Mouse (Mus musculus) midbrain, embryonic 15.5 days (tissue): Measurements from ENCODE around the gene Ppp1r13l. TPM values are rescaled to one million over a fixed set of nuclear protein-coding genes. Genes with fewer than 3 reads are reported as not detected.

ENCODE experiments used
- ATAC-seq: fragments of 200-750 bp; cut with Nextera tagmentation; replicated peaks from 2 replicates; pipeline ENCODE4 v1.8.0; 2017; ENCODE audit warnings: moderate TSS enrichment
- H3K27ac ChIP-seq: fragments of 300-500 bp; sonication (generic); 2 replicates; pipeline ENCODE4 v1.5.1; 2015; ENCODE audit warnings: mild to moderate bottlenecking, inconsistent platforms
- H3K27me3 ChIP-seq: fragments of 300-500 bp; sonication (generic); replicated peaks from 2 replicates; pipeline ENCODE4 v1.6.1; 2015; ENCODE audit warnings: inconsistent platforms
- H3K36me3 ChIP-seq: fragments of 300-500 bp; sonication (generic); replicated peaks from 2 replicates; pipeline ENCODE4 v1.6.1; 2015; ENCODE audit warnings: inconsistent platforms
- H3K4me1 ChIP-seq: fragments of 300-500 bp; sonication (generic); 2 replicates; pipeline ENCODE4 v1.6.1; 2015; ENCODE audit warnings: inconsistent platforms
- H3K4me2 ChIP-seq: fragments of 300-500 bp; sonication (generic); 2 replicates; pipeline ENCODE4 v1.6.1; 2015; ENCODE audit warnings: inconsistent platforms, mild to moderate bottlenecking, moderate library complexity
- H3K4me3 ChIP-seq: fragments of 300-500 bp; sonication (generic); 2 replicates; pipeline ENCODE4 v1.5.1; 2015; ENCODE audit warnings: mild to moderate bottlenecking, inconsistent platforms
- H3K9ac ChIP-seq: fragments of 300-500 bp; sonication (generic); 2 replicates; pipeline ENCODE4 v1.6.1; 2015; ENCODE audit warnings: mild to moderate bottlenecking, inconsistent platforms
- H3K9me3 ChIP-seq: fragments of 300-500 bp; sonication (generic); 2 replicates; pipeline ENCODE4 v1.6.1; 2016; ENCODE audit warnings: inconsistent platforms
- WGBS: fragments of 180-500 bp; shearing (Covaris S2); methylation state at CpG from one replicate; pipeline ENCODE4 v1.1.7; 2015; ENCODE audit warnings: mixed read lengths; 5-methylcytosine and 5-hydroxymethylcytosine counted together
- polyA plus RNA-seq: library from polyadenylated mRNA; unstranded; fragments of >200 nt; fragmentation: Nextera tagmentation; extraction: Ambion mirVana; gene quantifications from 2 replicates; pipeline ENCODE4 v1.2.1, GENCODE M21; 2015

The Ppp1r13l gene
- polyA plus RNA-seq, 1 experiment from 2014 or later, result 2.5 TPM

DNA sequence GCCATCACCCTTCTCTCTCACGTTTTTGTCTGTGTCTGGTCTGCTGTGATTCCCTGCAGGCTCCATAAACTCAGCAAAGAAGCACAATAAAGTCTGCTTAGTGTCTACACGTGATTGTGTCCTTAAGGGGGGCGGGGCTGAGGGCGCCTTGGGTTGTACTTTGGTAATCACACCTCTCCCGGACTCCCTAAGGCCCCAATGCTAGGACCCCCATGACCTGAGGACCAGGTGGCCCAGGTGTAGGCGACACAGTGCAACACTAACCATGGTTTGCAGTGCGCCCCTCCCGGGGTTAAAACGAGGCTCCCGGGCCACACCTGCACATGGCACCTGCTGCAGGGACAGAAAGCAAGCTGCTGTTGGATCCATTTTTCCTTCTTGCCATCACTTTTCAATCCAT, 18.3 kb upstream of the Ppp1r13l start:
- Histone ChIP-seq H3K4me1 (peaks cover 38% of the 10 kb centered on the region), H3K36me3 (no peaks in the 10 kb centered on the region), H3K4me2 (peak overlapping the region; percentile 96), H3K9ac (no peak overlapping the region), H3K27me3 (peaks cover 13% of the 10 kb centered on the region), H3K9me3 (no peaks in the 10 kb centered on the region), H3K4me3 (peak overlapping the region; percentile 47; the same call in 1 of the 2 replicates), H3K27ac (no peak overlapping the region)
- no peak for ATAC-seq
- 20% methylated on average over 10 of the region's 10 CpGs for WGBS

DNA sequence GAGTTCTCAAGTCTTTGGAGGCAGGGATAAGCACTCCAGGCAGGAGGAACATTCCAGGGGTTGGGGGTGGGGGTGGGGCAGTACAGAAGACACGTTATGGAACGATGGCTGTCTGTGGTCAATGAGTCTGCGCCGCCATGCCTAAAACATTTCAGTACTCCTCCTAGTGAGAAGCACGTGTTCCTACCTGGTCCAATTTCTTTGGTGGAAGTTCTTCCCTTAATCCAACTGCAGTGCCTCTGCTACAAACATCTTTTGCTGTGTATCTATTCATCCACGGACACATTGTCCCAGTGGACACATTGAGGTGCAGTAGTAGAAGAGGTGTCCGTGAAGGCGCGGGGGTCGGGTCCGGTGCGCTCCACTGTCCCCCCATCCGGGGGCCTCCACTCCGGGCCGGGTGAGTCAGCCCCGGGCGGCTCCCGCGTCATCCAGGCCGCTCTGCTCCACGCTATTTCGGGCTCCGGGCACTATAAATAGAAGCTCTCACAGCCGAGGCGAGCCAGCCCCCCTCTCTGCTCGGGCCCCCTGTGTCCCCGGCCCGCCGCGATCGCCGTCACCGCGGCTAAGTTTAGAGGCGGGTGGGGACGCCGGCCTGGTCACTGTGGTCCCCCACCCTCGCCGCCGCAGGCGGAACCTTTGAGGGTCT, 17.7 kb upstream of the Ppp1r13l start:
- under 1% methylated on average over 41 of the region's 41 CpGs for WGBS
- ATAC-seq, result no peak

GRCm38 (mm10) chr7:19342481-19343027, 17.0 kb upstream of the Ppp1r13l start:
- H3K27me3 ChIP-seq, result peaks cover 13% of the 10 kb centered on the region
- H3K27ac ChIP-seq, result no peak overlapping the region
- H3K4me3 ChIP-seq, result peak overlapping the region; percentile 47
- no peaks in the 10 kb centered on the region for H3K36me3 ChIP-seq
- 0% methylated on average over 27 of the region's 27 CpGs for WGBS
- peaks cover 41% of the 10 kb centered on the region for H3K4me1 ChIP-seq
- ATAC-seq, result peak; percentile 12; the same call in 1 of the 2 replicates
- peak overlapping the region; percentile 96 for H3K4me2 ChIP-seq
- peak overlapping the region; percentile 43 for H3K9ac ChIP-seq
- no peaks in the 10 kb centered on the region for H3K9me3 ChIP-seq

More for the DNA sequence above, 17.7 kb upstream of the Ppp1r13l start:
- peaks cover 13% of the 10 kb centered on the region for H3K27me3 ChIP-seq
- no peaks in the 10 kb centered on the region for H3K36me3 ChIP-seq
- peak overlapping the region; percentile 96 for H3K4me2 ChIP-seq
- peak overlapping the region; percentile 47 for H3K4me3 ChIP-seq
- no peaks in the 10 kb centered on the region for H3K9me3 ChIP-seq
- no peak overlapping the region for H3K27ac ChIP-seq
- H3K4me1 ChIP-seq, result peaks cover 41% of the 10 kb centered on the region
- peak overlapping the region; percentile 43 for H3K9ac ChIP-seq

DNA sequence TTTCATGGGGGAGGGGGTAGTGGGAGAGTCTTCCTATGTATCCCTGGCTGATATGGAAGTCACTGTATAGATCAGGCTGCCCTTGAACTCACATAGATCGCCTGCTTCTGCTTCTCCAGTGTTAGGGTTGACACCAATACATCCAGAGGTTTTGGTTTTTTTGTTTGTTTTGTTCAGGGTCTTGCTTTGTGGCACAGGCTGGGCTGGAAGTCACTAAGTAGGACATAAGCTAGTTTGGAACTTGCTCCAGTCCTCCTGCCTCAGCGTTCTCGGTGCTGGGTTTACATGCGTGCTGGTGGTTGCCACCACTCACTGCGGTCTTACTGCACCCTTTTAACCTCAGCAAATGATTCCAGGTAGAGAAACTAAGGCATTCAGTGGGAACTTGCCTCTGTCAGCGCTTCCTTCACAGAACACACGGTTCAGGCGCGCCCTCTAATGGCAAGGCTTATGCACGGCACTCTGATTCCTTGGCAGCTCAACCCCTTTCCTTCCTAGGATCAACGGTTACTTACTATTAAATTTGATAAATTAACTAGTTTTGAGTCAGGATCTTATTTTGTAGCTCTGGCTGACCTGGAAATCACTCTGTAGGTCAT, 16.2 kb upstream of the Ppp1r13l start:
- WGBS, result 3% methylated on average over 11 of the region's 11 CpGs

DNA sequence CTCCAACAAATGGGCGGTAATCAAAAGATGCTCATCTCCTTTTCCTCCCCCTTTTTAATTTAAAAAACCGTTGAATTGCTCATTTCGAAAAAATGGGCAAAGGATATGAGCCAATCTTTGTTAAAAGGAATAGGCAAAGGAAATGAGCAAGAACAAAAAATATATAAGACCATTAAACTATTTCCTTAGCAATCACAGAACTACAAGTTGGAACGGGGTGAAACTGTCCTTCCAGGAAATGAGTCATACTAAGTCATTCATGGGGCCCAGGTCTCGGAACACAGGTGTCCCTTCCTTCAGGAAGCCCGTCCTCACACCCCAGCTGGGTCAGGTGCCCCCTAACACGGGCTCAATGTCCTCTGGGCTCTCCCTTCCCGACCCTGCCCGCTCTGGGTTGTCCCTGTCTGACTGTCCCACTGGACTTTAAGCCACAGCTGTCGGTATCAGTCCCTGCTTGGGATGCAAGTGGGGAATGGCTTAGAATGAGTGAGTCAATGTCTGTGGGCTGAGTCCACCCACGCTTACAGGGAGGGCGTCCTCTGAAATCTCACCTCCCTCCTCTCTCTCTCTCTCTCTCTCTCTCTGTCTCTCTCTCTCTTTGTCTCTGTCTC, 15.2 kb upstream of the Ppp1r13l start, which contains the start of gene Ercc1:
Gene Ercc1, plus strand, starts transcription at position 542 of the 611 bp plus-strand sequence.
- H3K36me3 ChIP-seq, result peaks cover 10% of the 10 kb centered on the region; the same call in 1 of the 2 replicates
- peak within 1 kb of the TSS; percentile 89 for H3K27ac ChIP-seq
- peak; percentile 19 for ATAC-seq
- no peaks in the 10 kb centered on the region for H3K9me3 ChIP-seq
- peak within 1 kb of the TSS; percentile 92 for H3K4me2 ChIP-seq
- H3K9ac ChIP-seq, result peak within 1 kb of the TSS; percentile 75
- peaks cover 41% of the 10 kb centered on the region for H3K4me1 ChIP-seq
- WGBS, result 23% methylated on average over 12 of the region's 12 CpGs
- H3K27me3 ChIP-seq, result peaks cover 13% of the 10 kb centered on the region
- peak within 1 kb of the TSS; percentile 81 for H3K4me3 ChIP-seq

More for the DNA sequence above, 16.2 kb upstream of the Ppp1r13l start:
- H3K4me2 ChIP-seq, result peak overlapping the region; percentile 96
- no peaks in the 10 kb centered on the region for H3K9me3 ChIP-seq
- 0 out of 2 replicates have a peak overlapping the region, but pooled peaks have one; percentile 1 for H3K4me3 ChIP-seq
- H3K4me1 ChIP-seq, result peaks cover 41% of the 10 kb centered on the region
- peaks cover 3% of the 10 kb centered on the region; the same call in 1 of the 2 replicates for H3K36me3 ChIP-seq
- no peak for ATAC-seq
- H3K27me3 ChIP-seq, result peaks cover 13% of the 10 kb centered on the region
- H3K27ac ChIP-seq, result no peak overlapping the region
- H3K9ac ChIP-seq, result no peak overlapping the region

- Histone ChIP-seq H3K4me3 (peak overlapping the region; percentile 81), H3K9me3 (no peaks in the 10 kb centered on the region), H3K4me1 (peaks cover 41% of the 10 kb centered on the region), H3K9ac (peak overlapping the region; percentile 75), H3K36me3 (peaks cover 11% of the 10 kb centered on the region; the same call in 1 of the 2 replicates), H3K27me3 (peaks cover 13% of the 10 kb centered on the region), H3K4me2 (peak overlapping the region; percentile 92), H3K27ac (peak overlapping the region; percentile 89)
- 0% methylated on average over 31 of the region's 31 CpGs for WGBS
- peak; percentile 95 for ATAC-seq
These were observed 14.5 kb upstream of the Ppp1r13l start for GRCm38 (mm10) chr7:19344938-19345471.

- Histone ChIP-seq H3K9me3 (no peaks in the 10 kb centered on the region), H3K27me3 (no peaks in the 10 kb centered on the region), H3K4me1 (peaks cover 17% of the 10 kb centered on the region), H3K36me3 (peaks cover 26% of the 10 kb centered on the region; the same call in 1 of the 2 replicates), H3K4me2 (no peak overlapping the region), H3K4me3 (no peak overlapping the region), H3K27ac (no peak overlapping the region), H3K9ac (no peak overlapping the region)
- no peak for ATAC-seq
- 90% methylated on average over 13 of the region's 13 CpGs for WGBS
These were observed 10.2 kb upstream of the Ppp1r13l start for GRCm38 (mm10) chr7:19349188-19349915.

DNA sequence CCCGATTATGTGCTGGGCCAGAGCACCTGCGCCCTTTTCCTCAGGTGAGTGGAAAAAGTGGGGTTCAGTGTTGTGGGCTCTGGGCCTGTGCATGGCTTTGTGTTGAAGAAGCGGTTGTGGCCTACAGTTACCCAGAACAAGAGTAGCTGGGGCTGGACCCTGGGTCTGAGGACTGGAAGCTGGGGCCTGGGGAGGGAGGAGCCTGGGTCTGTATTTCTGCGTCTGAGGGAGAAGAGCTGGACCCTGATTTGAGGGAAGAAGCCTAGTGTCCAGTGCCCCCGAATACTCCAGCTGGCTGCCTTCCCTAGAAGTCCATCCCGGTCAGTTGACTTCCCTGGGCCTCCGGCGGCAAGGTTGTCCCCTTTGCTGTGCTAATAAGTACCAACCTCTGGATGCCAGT, 9.3 kb upstream of the Ppp1r13l start:
- Histone ChIP-seq H3K9ac (no peak overlapping the region), H3K4me1 (peaks cover 13% of the 10 kb centered on the region), H3K4me2 (no peak overlapping the region), H3K4me3 (no peak overlapping the region), H3K27ac (no peak overlapping the region), H3K36me3 (peaks cover 27% of the 10 kb centered on the region; the same call in 1 of the 2 replicates), H3K27me3 (no peaks in the 10 kb centered on the region), H3K9me3 (no peaks in the 10 kb centered on the region)
- no peak for ATAC-seq
- WGBS, result 90% methylated on average over 8 of the region's 8 CpGs

DNA sequence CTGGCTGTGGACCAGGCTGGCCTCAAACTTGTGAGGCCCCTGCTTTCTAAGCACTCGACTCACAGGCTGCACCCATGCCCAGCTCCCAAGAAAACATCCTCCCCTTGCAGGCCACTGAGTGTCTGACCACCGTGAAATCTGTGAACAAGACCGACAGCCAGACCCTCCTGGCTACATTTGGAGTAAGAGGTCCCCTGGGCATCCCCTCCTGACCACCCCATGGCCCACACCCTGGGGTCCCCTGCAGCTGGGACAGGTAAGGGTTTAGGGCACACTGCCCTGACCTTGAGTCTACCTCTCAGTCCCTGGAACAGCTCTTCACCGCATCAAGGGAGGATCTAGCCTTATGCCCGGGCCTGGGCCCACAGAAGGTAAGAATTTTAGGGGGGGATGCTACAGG, 4.6 kb upstream of the Ppp1r13l start:
- H3K4me3 ChIP-seq, result no peak overlapping the region
- ATAC-seq, result no peak
- WGBS, result 90% methylated on average over 5 of the region's 5 CpGs

DNA sequence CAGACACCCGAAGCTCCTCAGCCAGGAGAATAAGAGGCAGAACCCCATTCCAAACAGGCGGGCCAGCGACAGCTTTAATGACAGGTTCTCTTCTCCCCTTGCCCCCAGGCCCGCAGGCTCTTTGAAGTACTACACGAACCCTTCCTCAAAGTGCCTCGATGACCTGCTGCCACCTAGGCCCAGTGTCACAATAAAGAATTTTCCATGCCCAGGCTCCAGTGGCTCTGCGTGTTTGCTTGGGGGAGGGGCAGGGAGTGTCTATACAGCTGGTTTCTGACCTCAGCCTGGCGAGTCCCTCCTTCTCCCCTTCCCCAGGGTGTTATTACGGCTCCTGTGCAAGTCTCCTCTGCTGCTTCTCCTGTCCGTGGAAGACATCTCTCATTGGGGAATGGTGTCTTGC, 3.2 kb upstream of the Ppp1r13l start:
- no peak overlapping the region for H3K9ac ChIP-seq
- H3K4me2 ChIP-seq, result no peak overlapping the region
- H3K27ac ChIP-seq, result no peak overlapping the region
- no peaks in the 10 kb centered on the region; the same call in 1 of the 2 replicates for H3K27me3 ChIP-seq
- H3K36me3 ChIP-seq, result peaks cover 22% of the 10 kb centered on the region; the same call in 1 of the 2 replicates
- no peaks in the 10 kb centered on the region for H3K9me3 ChIP-seq
- peaks cover 23% of the 10 kb centered on the region for H3K4me1 ChIP-seq
- WGBS, result 75% methylated on average over 10 of the region's 10 CpGs
- H3K4me3 ChIP-seq, result no peak overlapping the region
- no peak for ATAC-seq

More for the DNA sequence above, 4.6 kb upstream of the Ppp1r13l start:
- Histone ChIP-seq H3K27ac (no peak overlapping the region), H3K36me3 (peaks cover 24% of the 10 kb centered on the region; the same call in 1 of the 2 replicates), H3K4me1 (peaks cover 11% of the 10 kb centered on the region), H3K9me3 (no peaks in the 10 kb centered on the region), H3K9ac (no peak overlapping the region), H3K27me3 (no peaks in the 10 kb centered on the region), H3K4me2 (no peak overlapping the region)
